Mouse (Mus musculus) adrenal gland, postnatal 10 days (tissue): Measurements from ENCODE around the gene Gm20854. TPM values are rescaled to one million over a fixed set of nuclear protein-coding genes. Genes with fewer than 3 reads are reported as not detected.
"Not testable (repeated sequence)": the region's sequence is repeated elsewhere in the genome, so short reads cannot be mapped to it uniquely, and the experiment has no call there.

Experiments
- DNase-seq: peaks from one replicate; pipeline ENCODE4 v3.0.0; 2021; ENCODE audit warnings: mixed read lengths
- long read RNA-seq, 2 experiments: library from polyadenylated mRNA; stranded (forward); transcript quantifications; one replicate each; pipeline ENCODE4 v2.0.0; 2021
- total RNA-seq, 2 experiments: library from RNA; stranded (reverse); gene quantifications; 2 replicates each; pipeline ENCODE4 v1.2.3; 2021

Gm20854 gene
- not detected for total RNA-seq
- long read RNA-seq, experiment 1 = 0 reads
- long read RNA-seq, experiment 2 = 0 reads

GRCm38 (mm10) chrY:85530808-85531207 lies at the start of gene Gm20854:
Gm20854 (minus strand) TSS chrY:85530908.
- not testable (repeated sequence) for DNase-seq
